In the genomic region with DNA sequence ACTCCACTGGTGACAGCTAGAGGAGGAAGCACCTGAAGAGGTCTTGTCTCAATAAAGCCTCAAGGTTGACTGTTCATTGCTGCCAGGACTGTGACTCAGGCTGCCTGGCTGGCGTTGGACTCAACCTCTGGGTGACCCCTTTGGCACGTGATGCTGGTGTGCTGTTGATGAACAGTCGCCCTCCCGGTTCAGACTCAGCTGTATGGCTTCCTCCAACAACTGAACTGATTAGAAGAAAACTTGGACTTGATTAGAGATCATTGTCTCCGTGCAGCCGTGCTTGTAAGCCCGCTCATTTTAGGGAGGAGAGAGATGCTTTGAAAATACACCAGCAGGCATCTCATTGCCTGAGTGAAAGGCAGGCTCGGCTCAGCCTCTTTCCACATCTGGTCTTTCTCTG, we compare ENCODE assay signal across 11 mouse cellular contexts.
A peak's percentile ranks its signal among the peaks of the same experiment; 100 is the strongest.
DNase-seq lines count a peak whose midpoint lies in the region; ATAC-seq and TF ChIP-seq lines count a peak whose summit lies in the region.
"Had no signal": no experiment of that assay in that cellular context is flagged by ENCODE, and none has a peak within 500 bp of the region (broad histone marks: within the 10 kb centered on the region; RNA-seq: fewer than 3 reads in every experiment).

No protein-coding gene starts in this region.

- H3K4me3 ChIP-seq in forebrain, embryonic 13.5 days = no peak overlapping the region
- no peak overlapping the region for H3K4me3 ChIP-seq in forebrain, embryonic 10.5 days
- no peak overlapping the region for H3K4me3 ChIP-seq in forebrain, postnatal 0 days (ENCODE audit: low read depth, low read length)
- H3K4me3 ChIP-seq: liver, embryonic 13.5 days; midbrain, embryonic 10.5 days; neural tube, embryonic 13.5 days had no signal

- TF ChIP-seq CTCF in forebrain, postnatal 0 days (IDR thresholded peaks at IDR 0.05; ENCODE audit: low read depth) = no peak

- no peaks in the 10 kb centered on the region for H3K36me3 ChIP-seq in forebrain, embryonic 13.5 days (ENCODE audit: poor library complexity, severe bottlenecking)
- no peaks in the 10 kb centered on the region for H3K36me3 ChIP-seq in forebrain, embryonic 10.5 days (replicated peaks)
- no peaks in the 10 kb centered on the region for H3K36me3 ChIP-seq in forebrain, postnatal 0 days (ENCODE audit: insufficient read depth)
- H3K36me3 ChIP-seq: liver, embryonic 13.5 days; midbrain, embryonic 10.5 days; neural tube, embryonic 13.5 days had no signal

- H3K9ac ChIP-seq in forebrain, embryonic 13.5 days = no peak overlapping the region
- no peak overlapping the region for H3K9ac ChIP-seq in forebrain, postnatal 0 days
- H3K9ac ChIP-seq: liver, embryonic 13.5 days; neural tube, embryonic 13.5 days had no signal

- peaks cover 10% of the 10 kb centered on the region; the same call in 1 of the 2 replicates for H3K4me1 ChIP-seq in forebrain, embryonic 13.5 days
- H3K4me1 ChIP-seq in forebrain, embryonic 10.5 days = peaks cover 23% of the 10 kb centered on the region
- no peaks in the 10 kb centered on the region; the same call in 1 of the 2 replicates for H3K4me1 ChIP-seq in forebrain, postnatal 0 days (ENCODE audit: insufficient read depth)
- H3K4me1 ChIP-seq: liver, embryonic 13.5 days had no signal

- DNase-seq in forebrain, embryonic 10.5 days (ENCODE audit: extremely low spot score, low spot score) = no peak
- peak; percentile 8 for DNase-seq in lung, postnatal 10 days
- no peak for DNase-seq in lung, adult 18-20 months
- no peak for DNase-seq in forebrain, postnatal 0 days
- DNase-seq in retina, postnatal 1 day = peak; percentile 43
- DNase-seq in yolk sac, embryonic 10.5 days (ENCODE audit: low spot score) = no peak
- DNase-seq: liver, embryonic 13.5 days had no signal

- no peaks in the 10 kb centered on the region for H3K27me3 ChIP-seq in forebrain, embryonic 13.5 days
- no peaks in the 10 kb centered on the region; the same call in 1 of the 2 replicates for H3K27me3 ChIP-seq in forebrain, embryonic 10.5 days (ENCODE audit: poor library complexity, severe bottlenecking)
- no peaks in the 10 kb centered on the region for H3K27me3 ChIP-seq in forebrain, postnatal 0 days (ENCODE audit: insufficient read depth, low read length)
- H3K27me3 ChIP-seq: liver, embryonic 13.5 days; neural tube, embryonic 13.5 days had no signal

- no peaks in the 10 kb centered on the region for H3K9me3 ChIP-seq in forebrain, embryonic 13.5 days (replicated peaks)
- H3K9me3 ChIP-seq in forebrain, embryonic 10.5 days = no peaks in the 10 kb centered on the region
- no peaks in the 10 kb centered on the region for H3K9me3 ChIP-seq in forebrain, postnatal 0 days (ENCODE audit: low read length)
- H3K9me3 ChIP-seq: liver, embryonic 13.5 days; midbrain, embryonic 10.5 days; neural tube, embryonic 13.5 days had no signal

- no peak overlapping the region for H3K4me2 ChIP-seq in forebrain, embryonic 13.5 days
- H3K4me2 ChIP-seq in forebrain, postnatal 0 days (ENCODE audit: low read depth) = no peak overlapping the region
- H3K4me2 ChIP-seq: liver, embryonic 13.5 days; neural tube, embryonic 13.5 days had no signal

- WGBS in forebrain, embryonic 13.5 days = 25% methylated on average over 8 of the region's 8 CpGs
- WGBS in forebrain, embryonic 10.5 days = 68% methylated on average over 8 of the region's 8 CpGs
- 24% methylated on average over 8 of the region's 8 CpGs for WGBS in forebrain, postnatal 0 days

- peak overlapping the region; percentile 31; the same call in 1 of the 2 replicates for H3K27ac ChIP-seq in forebrain, embryonic 13.5 days
- H3K27ac ChIP-seq in forebrain, embryonic 10.5 days = no peak overlapping the region
- peak overlapping the region; percentile 35; the same call in 1 of the 2 replicates for H3K27ac ChIP-seq in forebrain, postnatal 0 days (ENCODE audit: low read depth, low read length)
- H3K27ac ChIP-seq: liver, embryonic 13.5 days; midbrain, embryonic 10.5 days; neural tube, embryonic 13.5 days had no signal

- ATAC-seq in forebrain, embryonic 13.5 days = 0 out of 2 replicates have a peak, but pooled peaks have one; percentile 24
- peak; percentile 71 for ATAC-seq in forebrain, postnatal 0 days
- ATAC-seq in inflammation-experienced regulatory T-cells, adult 6 months = no peak

Comparison
In these comparisons a context has a peak if more than half of its experiments do, and no peak if none do; other contexts are left out.
1. DNase-seq: peak in lung, postnatal 10 days (single experiment) and retina, postnatal 1 day (single experiment); none in forebrain, embryonic 10.5 days (single experiment), lung, adult 18-20 months (0 of 2), forebrain, postnatal 0 days (single experiment) and yolk sac, embryonic 10.5 days (single experiment).